Mouse (Mus musculus): ENCODE data around the gene Ppfibp1. TPM values are rescaled to one million over a fixed set of nuclear protein-coding genes. Genes with fewer than 3 reads are reported as not detected.

Gene Ppfibp1
- total RNA-seq, 2 experiments from 2014 or later, result 57.2 to 60.7 TPM

DNA sequence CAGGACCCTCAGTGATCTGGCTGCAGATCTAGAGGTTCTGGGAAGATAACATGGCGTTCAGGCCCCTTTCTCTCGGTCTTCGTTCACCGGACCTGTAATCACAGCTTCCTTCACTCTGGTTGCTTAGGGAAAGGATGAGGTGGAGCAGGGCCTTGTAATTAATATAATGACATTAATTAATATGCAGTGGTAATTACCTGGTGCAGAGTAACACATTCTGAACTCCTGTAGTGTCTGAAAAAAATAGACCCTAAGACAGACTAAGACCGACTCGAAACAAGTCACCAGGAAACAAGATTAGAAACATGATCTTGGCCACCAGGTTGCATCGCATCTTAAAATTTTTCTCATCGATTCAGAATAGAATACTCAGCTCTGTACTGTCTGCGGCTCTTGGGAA is 8.4 kb upstream of the Ppfibp1 start:
- intact Hi-C loops (cut with DNase I), result loop anchor here (2.0 kb wide), 1 partner anchor 45 kb away; no protein-coding TSS in a partner anchor
- DNase-seq (ENCODE audit: low spot score in 2 of 2), result no peak

DNA sequence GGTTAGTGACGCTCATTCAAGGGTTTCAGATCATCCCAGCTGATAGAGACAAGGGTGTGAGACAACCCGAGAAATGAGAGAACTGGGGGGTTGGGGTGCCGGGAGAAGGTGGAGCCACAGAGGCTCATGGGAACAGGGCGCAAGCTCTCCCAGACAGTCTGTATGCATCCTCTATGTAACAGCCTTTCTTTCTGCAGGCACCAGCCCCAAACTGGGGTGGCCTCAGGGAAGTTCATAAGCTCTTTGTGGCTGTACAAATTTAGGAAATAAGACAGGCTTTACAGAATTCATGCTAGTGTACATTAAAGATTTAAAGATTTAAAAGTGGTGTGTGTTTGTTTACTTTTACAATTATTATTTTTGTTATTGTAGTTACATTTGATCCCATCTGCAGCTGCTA is 8.0 kb upstream of the Ppfibp1 start:
- intact Hi-C loops (cut with DNase I), result no loop called here

DNA sequence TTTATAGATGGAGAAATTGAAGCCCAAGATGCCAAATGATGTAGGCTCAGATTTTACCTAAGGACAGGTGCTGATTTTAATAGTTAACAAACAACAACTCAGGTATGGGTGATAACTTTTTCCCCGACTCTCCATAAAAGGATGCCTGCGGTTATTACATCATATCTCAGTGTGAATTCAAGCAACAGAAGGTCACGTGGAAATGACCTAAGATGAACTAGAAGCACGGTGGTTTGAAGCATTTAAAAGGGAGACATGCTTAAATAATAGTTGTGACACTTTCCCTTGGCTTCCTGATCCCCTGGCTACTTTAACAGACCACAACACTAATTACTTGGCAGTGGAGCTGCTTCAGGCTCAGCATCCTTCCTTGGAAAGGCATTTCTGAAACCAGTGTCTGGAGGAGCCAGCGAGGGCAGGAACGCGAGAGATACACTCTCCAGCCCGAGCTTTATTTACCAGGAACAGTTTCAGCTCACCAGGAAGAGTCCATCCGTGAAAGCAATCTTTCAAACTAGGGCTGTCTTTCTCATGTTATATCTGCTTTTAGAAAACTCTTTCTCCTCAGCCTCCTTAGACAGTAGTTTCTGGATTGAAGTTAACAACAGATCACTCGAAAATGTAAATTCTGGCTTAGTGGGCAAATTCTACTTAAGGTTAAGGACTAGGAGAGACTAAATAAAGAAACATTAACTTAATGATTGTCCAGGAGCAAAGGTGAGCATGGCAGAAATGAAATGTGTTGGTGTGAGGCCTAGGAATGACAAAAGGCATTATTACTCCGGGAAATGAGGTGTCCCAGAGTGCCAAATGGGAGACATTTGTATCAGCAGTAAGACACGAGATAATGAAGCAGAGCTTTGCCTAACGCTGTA is 6.2 kb upstream of the Ppfibp1 start:
- DNase-seq (ENCODE audit: low spot score in 2 of 2), result no peak
- intact Hi-C loops (cut with DNase I), result no loop called here

More for the DNA sequence above, 8.0 kb upstream of the Ppfibp1 start:
- DNase-seq (ENCODE audit: low spot score in 2 of 2), result no peak

DNA sequence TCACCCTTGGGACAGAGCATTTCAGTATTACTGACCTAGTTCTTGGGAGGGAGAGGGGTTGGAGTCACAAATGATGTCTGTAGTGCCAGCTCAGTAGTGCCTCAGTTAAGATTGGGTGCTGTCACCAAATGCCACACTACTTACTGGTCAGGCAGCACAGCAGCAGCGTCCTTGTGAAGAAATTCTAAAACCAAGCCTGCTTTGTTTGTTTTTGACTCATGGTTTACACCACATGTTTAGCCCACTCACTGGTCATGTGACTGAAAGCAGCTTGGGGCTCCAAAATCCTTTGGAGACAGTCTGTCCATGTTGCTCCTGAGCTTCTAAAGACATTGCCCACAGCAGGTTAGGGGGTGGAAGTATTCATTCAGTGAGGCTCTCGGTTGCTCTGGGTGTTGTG is 4.9 kb upstream of the Ppfibp1 start:
- intact Hi-C loops (cut with DNase I), result no loop called here
- peak in 1 of 2 experiments; percentile 51 for DNase-seq (ENCODE audit: low spot score in 2 of 2)

DNA sequence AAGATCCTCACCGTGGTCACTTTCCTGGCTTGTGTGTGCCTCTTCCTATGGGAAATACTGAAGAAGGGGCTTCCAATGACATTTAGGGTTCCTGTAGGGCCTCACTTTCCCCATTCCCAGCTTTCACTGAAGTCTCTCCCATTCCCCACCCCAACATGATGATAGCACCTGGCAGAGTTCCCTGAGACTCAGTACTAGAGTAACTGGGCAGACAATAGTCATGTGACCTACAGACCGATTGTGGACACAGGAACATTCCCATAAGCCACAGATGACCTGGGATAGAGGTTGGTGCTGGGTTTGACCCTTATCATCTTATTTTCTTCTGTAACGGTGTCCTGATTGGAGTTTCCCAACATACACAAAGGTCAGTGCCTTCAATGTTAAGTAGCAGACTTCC is 4.1 kb upstream of the Ppfibp1 start:
- intact Hi-C loops (cut with DNase I), result no loop called here
- DNase-seq (ENCODE audit: low spot score in 2 of 2), result no peak

DNA sequence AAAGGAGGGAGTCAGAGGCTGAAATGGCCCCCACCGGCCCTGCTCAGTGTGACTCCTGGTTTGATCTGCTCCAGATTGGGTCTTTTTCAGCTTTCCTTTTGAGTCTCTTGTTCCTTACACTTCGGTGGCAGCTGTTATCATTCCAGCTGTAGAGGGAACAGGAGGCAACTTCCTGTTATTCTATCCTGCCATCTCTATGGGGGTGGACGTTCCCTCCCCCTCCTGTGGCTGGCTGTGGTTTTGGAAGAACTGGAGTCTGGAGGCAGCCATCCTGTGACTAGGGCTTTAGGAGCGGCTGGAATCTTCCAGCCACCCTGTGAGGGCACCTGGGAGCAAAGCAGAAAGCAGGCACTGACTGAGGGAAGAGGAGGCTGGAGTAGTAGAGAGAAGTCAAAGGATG is 3.4 kb upstream of the Ppfibp1 start:
- intact Hi-C loops (cut with DNase I), result no loop called here
- no peak for DNase-seq (ENCODE audit: low spot score in 2 of 2)

DNA sequence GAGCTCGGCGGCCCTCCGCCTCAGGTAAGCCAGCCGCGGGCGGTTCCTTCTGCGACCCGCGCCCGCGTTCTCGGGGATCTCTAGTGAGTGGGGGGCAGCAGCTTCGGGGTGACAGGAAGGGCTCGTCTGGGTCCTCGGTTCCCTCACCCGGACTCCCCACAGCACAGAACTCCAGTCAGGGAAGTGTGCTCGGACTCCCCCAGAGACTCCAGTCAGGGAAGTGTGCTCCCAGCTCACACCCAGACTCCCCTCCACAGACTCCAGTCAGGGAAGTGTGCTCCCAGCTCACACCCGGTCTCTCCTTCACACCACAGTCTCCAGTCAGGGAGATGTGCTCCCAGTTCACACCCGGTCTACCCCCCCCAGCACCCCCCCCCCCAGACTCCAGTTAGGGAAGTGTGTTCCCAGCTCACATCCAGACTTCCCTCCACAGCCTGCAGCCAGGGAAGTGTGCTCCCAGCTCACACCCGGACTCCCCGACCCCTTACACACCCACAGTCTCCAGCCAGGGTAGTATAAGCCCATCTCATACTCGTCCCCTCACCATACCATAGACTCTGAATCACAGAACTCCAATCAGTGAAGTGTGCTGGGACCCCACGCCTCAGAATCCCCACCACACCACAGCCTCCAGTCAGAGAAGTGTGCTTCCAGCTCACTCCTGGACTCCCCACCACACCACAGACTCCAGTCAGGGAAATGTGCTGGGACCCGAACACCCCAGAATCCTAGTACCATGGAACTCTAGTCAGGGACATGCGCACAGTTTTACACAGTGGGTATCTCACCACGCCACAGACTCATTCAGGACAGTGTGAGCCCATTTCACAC is 588 bp downstream of the Ppfibp1 start:
- intact Hi-C loops (cut with DNase I), result no loop called here
- DNase-seq (ENCODE audit: low spot score in 2 of 2), result no peak

DNA sequence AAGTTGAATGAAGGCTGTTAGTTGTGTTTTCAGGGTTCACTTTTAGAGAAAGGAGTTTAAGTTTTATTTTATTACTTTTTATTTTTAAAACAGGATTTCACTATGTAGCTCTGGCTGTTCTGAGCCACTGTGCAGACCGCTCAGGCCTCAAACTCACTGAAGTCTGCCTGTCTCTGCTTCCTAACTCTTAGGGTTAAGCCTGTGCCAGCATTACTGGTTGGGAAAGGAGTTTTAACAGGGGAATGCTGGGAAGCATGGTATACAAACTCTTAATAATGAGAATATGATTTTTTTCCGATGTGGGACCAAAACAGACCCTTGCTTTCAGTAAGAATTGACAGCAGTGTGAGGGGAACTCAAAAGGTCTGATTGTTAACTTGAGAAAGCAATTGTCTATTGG is 1.9 kb downstream of the Ppfibp1 start:
- DNase-seq (ENCODE audit: low spot score in 2 of 2), result no peak
- intact Hi-C loops (cut with DNase I), result no loop called here

DNA sequence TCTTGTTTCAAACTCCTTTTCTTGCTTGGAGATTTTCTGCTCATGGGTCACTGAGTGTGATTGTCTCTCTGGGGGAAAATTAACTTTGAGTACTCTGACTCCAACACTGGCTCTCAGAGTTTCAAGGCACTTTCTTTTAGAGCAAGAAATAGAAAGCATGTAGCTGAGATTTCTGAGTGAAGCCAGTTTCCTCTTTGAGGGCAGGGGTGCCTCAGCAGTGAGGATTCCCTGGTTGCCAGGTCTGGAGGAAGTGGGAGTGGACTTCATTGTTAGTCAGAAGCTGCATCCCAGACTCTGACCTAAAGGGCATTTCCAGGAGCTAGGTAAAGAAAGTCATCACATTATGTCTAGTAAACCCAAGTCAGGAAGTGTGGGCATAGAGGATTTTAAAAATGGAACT is 2.3 kb downstream of the Ppfibp1 start:
- intact Hi-C loops (cut with DNase I), result no loop called here
- DNase-seq (ENCODE audit: low spot score in 2 of 2), result no peak

DNA sequence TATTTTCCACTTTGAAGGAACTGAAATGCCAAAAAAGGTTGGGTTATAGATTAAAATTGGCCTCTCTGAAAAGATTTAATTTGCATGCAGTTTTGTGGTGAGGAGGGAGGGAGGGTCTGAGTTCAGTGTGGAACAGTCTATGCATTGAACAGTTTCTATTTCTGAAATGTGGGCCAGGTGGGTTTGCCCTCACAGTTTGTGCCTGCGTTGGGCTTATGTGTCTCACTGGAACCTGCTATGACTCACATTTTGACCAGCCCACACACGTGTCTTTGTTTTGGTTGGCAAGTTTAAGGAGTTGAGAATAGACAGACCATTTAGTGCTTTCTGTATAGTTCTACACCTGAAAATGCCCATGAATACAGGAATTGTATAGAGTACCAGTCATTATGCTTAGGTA is 5.6 kb downstream of the Ppfibp1 start:
- DNase-seq (ENCODE audit: low spot score in 2 of 2), result peak in 1 of 2 experiments; percentile 59
- intact Hi-C loops (cut with DNase I), result no loop called here

DNA sequence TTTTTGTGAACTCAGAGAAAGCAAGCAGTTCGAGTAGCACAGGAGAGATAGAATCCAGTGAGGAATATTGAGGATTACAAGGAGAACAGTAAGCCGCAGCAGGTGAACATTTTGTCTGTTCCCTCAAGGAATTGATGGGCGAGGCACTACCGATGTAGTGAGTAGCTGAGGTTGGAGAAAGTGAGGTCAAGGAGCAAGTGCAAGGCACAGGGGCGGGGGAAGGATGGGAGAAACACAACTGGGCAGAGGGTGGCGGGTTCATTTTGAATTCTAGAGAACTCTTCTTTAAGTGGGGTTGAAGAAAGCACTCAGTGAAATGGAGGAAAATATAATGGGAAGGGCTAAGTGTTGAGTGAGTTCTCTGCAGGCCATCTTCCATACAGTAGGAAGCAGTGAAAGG is 10.4 kb downstream of the Ppfibp1 start:
- no peak for DNase-seq (ENCODE audit: low spot score in 2 of 2)
- intact Hi-C loops (cut with DNase I), result no loop called here

DNA sequence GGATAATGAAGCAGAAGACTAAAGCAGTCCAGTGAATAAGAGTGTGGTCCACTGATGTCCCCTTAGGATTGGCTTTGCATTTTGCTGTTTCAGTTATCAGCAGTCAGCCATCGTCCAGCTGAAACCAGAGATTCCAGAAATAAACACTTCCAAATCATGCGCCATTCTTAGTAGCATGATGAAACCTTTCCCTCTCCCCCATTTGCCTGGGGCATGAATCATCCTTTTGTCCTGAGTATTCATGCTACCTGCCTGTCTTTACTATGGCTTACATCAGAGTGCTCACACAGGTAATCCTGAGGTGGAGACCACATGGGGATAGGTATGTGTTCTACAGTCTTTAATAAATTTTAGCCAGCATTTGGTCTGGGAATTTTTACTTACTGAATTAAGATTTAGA is 11.4 kb downstream of the Ppfibp1 start:
- intact Hi-C loops (cut with DNase I), result no loop called here

DNA sequence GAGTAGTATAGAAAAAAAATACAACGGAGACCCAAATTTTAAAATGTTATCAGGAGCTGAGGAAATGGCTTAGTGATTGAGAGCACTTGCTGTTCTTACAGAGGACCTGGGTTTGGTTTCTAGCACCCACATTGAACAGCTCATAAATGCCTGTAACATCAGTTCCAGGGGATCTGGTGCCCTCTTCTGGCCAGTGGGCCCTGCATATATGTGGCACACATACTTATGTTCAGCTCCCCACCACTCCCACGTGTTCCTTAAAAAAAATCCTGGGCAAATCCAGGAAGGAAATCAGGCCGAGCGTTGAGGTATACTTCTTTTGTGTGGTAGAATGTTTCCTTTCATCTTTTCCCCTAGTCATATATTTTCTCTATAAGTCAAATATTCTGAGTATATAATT is 13.6 kb downstream of the Ppfibp1 start:
- intact Hi-C loops (cut with DNase I), result no loop called here
- DNase-seq (ENCODE audit: low spot score in 2 of 2), result no peak

More for the DNA sequence above, 11.4 kb downstream of the Ppfibp1 start:
- DNase-seq (ENCODE audit: low spot score in 2 of 2), result no peak

DNA sequence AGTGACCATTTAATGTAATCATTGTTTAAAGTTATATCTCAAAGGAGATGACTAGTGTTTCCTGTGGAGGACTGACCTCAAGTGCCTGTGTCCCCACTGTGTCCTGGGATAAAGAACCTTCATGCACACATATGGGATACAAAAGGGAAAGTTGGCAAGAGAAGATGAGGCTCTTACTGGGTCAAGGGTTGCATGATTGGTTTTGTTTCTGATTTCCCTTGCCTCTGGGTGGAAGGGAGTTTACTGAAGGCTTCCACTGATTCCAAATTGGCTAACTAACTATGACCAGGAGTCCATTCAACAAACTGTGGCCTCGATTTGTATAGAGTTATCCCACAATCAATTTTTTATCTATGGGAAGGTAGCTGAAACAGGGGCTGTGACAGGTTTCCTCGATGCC is 15.3 kb downstream of the Ppfibp1 start:
- intact Hi-C loops (cut with DNase I), result no loop called here
- no peak for DNase-seq (ENCODE audit: low spot score in 2 of 2)

DNA sequence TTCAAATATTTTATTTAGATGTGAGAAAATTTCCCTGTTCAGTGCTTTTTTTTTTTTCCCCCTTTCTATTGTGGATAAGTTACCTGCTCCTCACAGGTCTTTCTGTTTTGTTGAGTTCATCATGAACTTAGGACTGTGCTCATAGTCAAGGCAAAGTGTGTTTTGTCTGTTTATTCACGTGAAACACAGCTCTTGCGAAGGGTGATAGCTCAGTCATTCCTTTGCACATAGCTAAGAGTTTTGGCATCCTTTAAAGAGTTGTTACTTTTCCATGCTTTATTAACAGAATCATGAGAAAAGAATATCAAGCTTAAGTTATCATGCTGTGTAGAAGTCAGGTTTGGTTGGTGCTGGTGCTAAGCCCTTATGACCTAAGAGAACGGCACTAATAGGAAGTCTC is 16.4 kb downstream of the Ppfibp1 start:
- intact Hi-C loops (cut with DNase I), result no loop called here
- no peak for DNase-seq (ENCODE audit: low spot score in 2 of 2)

DNA sequence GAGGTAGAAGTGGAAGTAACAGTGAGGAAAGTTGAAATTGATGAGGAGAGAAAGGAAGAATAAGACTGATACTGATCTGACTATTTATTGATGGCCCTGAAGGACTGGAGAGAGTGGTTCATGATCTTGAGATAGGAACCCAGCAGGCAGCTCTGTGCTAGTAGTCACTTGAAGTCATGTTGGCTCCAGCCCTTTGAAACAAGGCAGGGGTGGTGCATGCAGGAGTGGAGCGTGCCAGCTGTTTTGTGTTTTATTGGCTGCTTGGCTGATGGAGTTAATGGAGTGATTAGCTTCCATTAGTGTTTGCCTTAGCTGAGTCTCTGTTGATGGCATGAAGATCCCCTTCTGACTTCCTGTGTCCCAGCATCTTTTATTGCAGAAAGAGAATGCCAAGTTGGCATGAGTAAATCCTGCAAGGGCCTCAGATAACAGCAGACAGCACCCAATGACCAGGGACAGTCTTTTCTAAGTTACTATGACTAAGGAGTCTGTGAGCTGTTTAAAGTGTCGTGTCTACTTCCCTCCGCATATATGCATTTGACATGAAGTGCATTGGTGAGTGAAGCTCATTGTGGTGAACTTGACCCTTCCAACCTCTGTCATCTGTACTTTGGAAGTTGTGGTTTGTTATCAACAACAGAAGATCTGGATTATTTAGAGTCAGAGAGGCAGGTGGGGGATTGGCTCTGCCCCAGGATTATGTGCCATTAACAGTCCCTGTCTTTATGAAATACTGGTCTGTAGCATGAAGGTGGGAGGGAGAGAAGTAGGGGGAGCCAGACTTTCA is 17.9 kb downstream of the Ppfibp1 start:
- no peak for DNase-seq (ENCODE audit: low spot score in 2 of 2)
- intact Hi-C loops (cut with DNase I), result no loop called here

DNA sequence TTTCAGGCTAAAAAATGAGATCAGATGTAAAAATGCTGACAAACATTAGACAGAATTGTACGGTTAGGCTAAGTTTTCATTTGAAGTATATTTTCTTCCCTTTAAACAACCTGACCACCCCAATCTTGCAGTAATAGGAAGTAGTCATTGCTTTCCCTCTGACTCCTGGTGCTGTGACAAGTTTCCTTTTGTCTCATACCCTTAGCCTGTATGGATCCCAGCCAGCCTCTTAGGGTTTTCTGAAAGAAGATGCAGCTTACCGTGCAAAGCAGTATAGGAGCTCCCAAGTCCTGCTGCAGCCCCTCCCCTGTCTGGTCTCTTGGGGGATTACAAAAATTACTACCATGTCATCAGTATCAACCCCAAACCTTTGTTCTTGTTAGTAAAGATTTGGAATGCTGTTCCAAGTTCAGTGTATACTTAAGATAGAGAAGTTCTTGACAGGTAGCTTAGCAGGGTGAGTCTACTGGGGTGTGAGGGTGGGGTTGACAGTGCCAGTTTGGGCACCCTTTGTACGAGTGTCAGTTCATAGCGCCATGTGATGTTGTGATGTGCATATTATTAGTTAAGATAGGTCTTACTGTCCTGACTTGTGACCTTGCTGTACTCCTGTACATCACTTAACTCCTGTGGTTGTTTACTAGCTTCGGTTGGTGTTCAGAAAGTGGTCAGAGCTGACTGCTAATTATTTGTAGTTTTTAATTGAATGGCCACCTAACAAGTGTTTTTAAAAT is 18.9 kb downstream of the Ppfibp1 start:
- DNase-seq (ENCODE audit: low spot score in 2 of 2), result no peak
- intact Hi-C loops (cut with DNase I), result no loop called here

DNA sequence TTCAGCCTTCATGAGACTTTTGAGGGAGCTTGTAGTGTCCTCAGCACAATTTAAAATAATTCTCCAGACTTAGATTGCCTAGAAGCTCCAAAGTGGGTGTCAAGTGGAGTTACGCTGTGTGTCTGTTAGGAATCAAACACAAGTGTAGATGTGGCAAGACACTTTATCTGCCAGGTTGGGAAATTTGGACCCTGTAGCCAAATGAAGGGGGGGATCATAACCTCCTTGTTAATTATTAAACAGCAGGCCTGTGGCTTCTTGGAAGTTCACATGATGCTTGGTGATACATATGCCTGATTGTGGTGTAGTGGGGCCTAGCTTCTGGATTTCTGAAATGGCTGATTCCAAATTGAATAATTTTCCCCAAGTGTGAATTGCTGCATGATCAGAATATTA is 19.5 kb downstream of the Ppfibp1 start:
- no peak for DNase-seq (ENCODE audit: low spot score in 2 of 2)
- intact Hi-C loops (cut with DNase I), result no loop called here

DNA sequence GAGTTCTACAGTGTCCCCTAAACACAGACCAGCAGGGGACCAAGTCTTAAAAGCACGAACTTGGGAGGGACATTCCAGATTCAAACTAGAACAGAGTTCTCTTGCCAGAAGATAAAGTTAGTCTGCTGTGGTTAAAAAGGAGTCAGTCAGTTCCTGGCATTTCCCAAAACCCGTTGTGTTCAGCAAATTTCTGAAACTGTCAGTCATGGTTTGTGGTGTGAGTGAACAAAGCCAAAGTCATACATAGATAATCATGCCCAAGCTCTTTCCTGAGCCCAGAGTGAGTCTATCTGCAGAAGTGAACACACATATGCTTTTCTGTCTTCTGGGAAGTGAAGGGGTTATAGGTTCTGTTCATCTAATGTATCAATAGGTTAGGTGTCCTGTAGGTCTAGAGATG is 20.5 kb downstream of the Ppfibp1 start:
- intact Hi-C loops (cut with DNase I), result no loop called here
- DNase-seq (ENCODE audit: low spot score in 2 of 2), result no peak
